Mouse (Mus musculus): ENCODE measurements around the gene Chil3.
"Not testable (repeated sequence)": the region's sequence is repeated elsewhere in the genome, so short reads cannot be mapped to it uniquely, and the experiment has no call there.

Chil3 gene

GRCm38 (mm10) chr3:106167464-106167863 lies at the start of gene Chil3:
TSS of gene Chil3 (minus strand) at chr3:106167564.
- DNase-seq (ENCODE audit: low read depth, low spot score), result no peak

GRCm38 (mm10) chr3:106198030-106198429 lies 30.7 kb upstream of the Chil3 start:
- DNase-seq (ENCODE audit: low read depth, low spot score), result not testable (repeated sequence)

GRCm38 (mm10) chr3:106197246-106197645 lies 29.9 kb upstream of the Chil3 start:
- DNase-seq (ENCODE audit: low read depth, low spot score), result not testable (repeated sequence)

GRCm38 (mm10) chr3:106196276-106196675 lies 28.9 kb upstream of the Chil3 start:
- no peak for DNase-seq (ENCODE audit: low read depth, low spot score)

GRCm38 (mm10) chr3:106195486-106195885 lies 28.1 kb upstream of the Chil3 start:
- DNase-seq (ENCODE audit: low read depth, low spot score), result no peak

- no peak for DNase-seq (ENCODE audit: low read depth, low spot score)
Measured at GRCm38 (mm10) chr3:106187991-106188390, 20.6 kb upstream of the Chil3 start.

GRCm38 (mm10) chr3:106177509-106178189 lies 10.3 kb upstream of the Chil3 start:
- no peak for DNase-seq (ENCODE audit: low read depth, low spot score)

- DNase-seq (ENCODE audit: low read depth, low spot score), result not testable (repeated sequence)
Measured at GRCm38 (mm10) chr3:106174971-106175370, 7.6 kb upstream of the Chil3 start.

GRCm38 (mm10) chr3:106172506-106172905 lies 5.1 kb upstream of the Chil3 start:
- not testable (repeated sequence) for DNase-seq (ENCODE audit: low read depth, low spot score)

- DNase-seq (ENCODE audit: low read depth, low spot score), result no peak
Measured at GRCm38 (mm10) chr3:106171135-106171731, 3.9 kb upstream of the Chil3 start.

GRCm38 (mm10) chr3:106170522-106171053 lies 3.2 kb upstream of the Chil3 start:
- peak; percentile 18 for DNase-seq (ENCODE audit: low read depth, low spot score)

- no peak for DNase-seq (ENCODE audit: low read depth, low spot score)
Measured at GRCm38 (mm10) chr3:106154413-106154812, 13.0 kb downstream of the Chil3 start.

- DNase-seq (ENCODE audit: low read depth, low spot score), result no peak
Measured at GRCm38 (mm10) chr3:106144081-106144480, 23.3 kb downstream of the Chil3 start.

GRCm38 (mm10) chr3:106131690-106132089 lies 35.7 kb downstream of the Chil3 start:
- DNase-seq (ENCODE audit: low read depth, low spot score), result peak; percentile 100

GRCm38 (mm10) chr3:106128807-106129493 lies 38.4 kb downstream of the Chil3 start:
- no peak for DNase-seq (ENCODE audit: low read depth, low spot score)

- DNase-seq (ENCODE audit: low read depth, low spot score), result no peak
Measured at GRCm38 (mm10) chr3:106126999-106127398, 40.4 kb downstream of the Chil3 start.

GRCm38 (mm10) chr3:106112929-106113328 lies 54.4 kb downstream of the Chil3 start, which contains the start of gene Chia1:
TSS of gene Chia1 (plus strand) at chr3:106113229.
- no peak for DNase-seq (ENCODE audit: low read depth, low spot score)
